Mouse (Mus musculus) megakaryocyte, embryonic 14.5 days (primary cell): ENCODE data around the gene Fstl1.

ENCODE experiments used
- FLI1 ChIP-seq: IDR thresholded peaks from 2 replicates; pipeline ENCODE4 v1.6.1; 2012; ENCODE audit warnings: low read length, inconsistent platforms, mixed read lengths
- GATA1 ChIP-seq: IDR thresholded peaks from 3 replicates; pipeline ENCODE4 v1.6.1; 2012; ENCODE audit warnings: mixed read lengths, low read length, inconsistent platforms, borderline replicate concordance

GRCm38 (mm10) chr16:37752876-37753275 is 23.8 kb upstream of the Fstl1 start:
- TF ChIP-seq GATA1 (no peak), FLI1 (no peak)
